Mouse (Mus musculus) bone marrow, adult 2 months (tissue): ENCODE results near the gene Cd46. TPM values are rescaled to one million over a fixed set of nuclear protein-coding genes. Genes with fewer than 3 reads are reported as not detected.

Source experiments
- H3K27ac ChIP-seq: fragments of 200-500 bp; 2 replicates; pipeline ENCODE4 v1.5.1; 2012; ENCODE audit warnings: low read depth, mild to moderate bottlenecking, control low read depth, inconsistent platforms, low read length; ENCODE audit not compliant: control insufficient read depth, poor library complexity, insufficient read depth
- H3K4me1 ChIP-seq: fragments of 200-500 bp; 2 replicates; pipeline ENCODE4 v1.6.1; 2011; ENCODE audit warnings: low read length; ENCODE audit not compliant: control insufficient read depth, insufficient read depth
- H3K4me3 ChIP-seq: fragments of 200-500 bp; replicated peaks from 2 replicates; pipeline ENCODE3; 2011; ENCODE audit warnings: mild to moderate bottlenecking, low read depth, low read length, control low read depth; ENCODE audit not compliant: control insufficient read depth
- CTCF ChIP-seq: fragments of 200-500 bp; IDR thresholded peaks from 2 replicates; pipeline ENCODE4 v1.5.1; 2011; ENCODE audit warnings: low read length, control low read depth; ENCODE audit not compliant: control insufficient read depth, insufficient read depth
- POLR2A ChIP-seq: fragments of 200-500 bp; IDR thresholded peaks from 2 replicates; pipeline ENCODE4 v1.6.1; 2011; ENCODE audit warnings: low read depth, mild to moderate bottlenecking, control low read depth, low read length, borderline replicate concordance; ENCODE audit not compliant: control insufficient read depth
- WGBS: fragments of 180-500 bp; shearing (Covaris S2); methylation state at CpG from one replicate; pipeline ENCODE4 v1.1.7; 2018; 5-methylcytosine and 5-hydroxymethylcytosine counted together
- polyA plus RNA-seq: library from polyadenylated mRNA; stranded (reverse); fragments of >200 nt; gene quantifications from 2 replicates; pipeline ENCODE4 v1.2.4, GENCODE M21; 2011; ENCODE audit warnings: low replicate concordance; ENCODE audit not compliant: missing spikeins, insufficient read depth, insufficient read length

The Cd46 gene
- polyA plus RNA-seq, 1 experiment = 1.7 TPM

DNA sequence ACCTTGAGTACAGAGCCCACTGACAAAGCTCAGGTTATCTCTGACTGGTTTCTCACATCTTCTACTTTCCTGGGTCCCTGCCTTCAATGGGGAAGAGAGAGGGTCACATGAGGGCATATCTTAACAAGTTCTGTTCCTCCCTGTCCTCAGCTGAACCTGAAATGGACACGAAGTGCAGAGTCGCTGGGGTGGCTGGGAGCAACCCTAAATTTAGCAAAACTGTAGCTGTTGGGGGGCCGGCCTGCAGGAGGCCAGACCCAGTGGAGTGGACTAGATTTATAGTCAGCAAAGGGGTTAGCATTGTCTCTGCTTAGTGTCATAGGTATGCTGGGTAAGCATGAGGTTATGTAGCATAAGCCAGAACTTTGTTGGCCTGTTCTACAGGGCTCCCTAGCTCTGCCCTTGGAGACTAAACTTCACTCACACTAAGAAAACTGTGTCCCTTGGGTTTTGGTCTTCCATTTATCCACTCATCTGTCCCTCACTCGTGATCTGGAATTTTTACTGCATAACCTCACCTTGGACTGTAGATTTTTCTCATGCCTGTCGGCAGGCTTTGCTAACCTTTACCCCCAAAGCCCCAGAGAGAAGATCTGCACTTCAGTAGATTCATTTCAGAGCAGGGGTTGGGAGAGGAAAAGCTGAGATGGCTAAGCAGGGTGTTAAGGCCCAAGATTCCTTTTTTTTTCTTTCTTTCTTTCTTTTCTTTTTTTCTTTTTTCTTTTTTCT is 99.3 kb downstream of the Cd46 start:
- H3K27ac ChIP-seq = no peak overlapping the region
- H3K4me1 ChIP-seq = peaks cover 3% of the 10 kb centered on the region
- TF ChIP-seq POLR2A (no peak), CTCF (no peak)
- WGBS = 36% methylated on average over 5 of the region's 5 CpGs
- H3K4me3 ChIP-seq = no peak overlapping the region

DNA sequence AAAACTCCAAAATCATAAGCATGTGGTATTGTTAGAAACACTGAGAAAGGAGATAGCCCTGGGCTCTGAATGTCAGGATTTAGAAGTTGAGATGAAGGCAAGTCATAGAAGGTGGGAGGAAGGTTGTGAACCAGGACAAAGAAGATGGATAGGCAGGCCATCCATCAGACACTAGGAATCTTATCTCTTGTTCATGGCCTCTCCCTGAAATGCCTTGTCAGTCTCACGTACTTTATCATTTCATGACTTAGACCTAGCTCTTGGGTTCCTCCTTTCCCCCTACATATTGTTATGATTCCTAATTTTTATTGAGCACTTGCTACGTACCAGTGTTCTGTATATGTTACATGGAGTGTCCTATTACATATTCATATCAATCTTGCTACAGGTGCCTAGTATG is 100.4 kb downstream of the Cd46 start:
- no peak overlapping the region for H3K27ac ChIP-seq
- H3K4me1 ChIP-seq = peaks cover 3% of the 10 kb centered on the region
- 72% methylated on average over 2 of the region's 2 CpGs for WGBS
- no peak overlapping the region for H3K4me3 ChIP-seq
- TF ChIP-seq POLR2A (no peak), CTCF (no peak)

DNA sequence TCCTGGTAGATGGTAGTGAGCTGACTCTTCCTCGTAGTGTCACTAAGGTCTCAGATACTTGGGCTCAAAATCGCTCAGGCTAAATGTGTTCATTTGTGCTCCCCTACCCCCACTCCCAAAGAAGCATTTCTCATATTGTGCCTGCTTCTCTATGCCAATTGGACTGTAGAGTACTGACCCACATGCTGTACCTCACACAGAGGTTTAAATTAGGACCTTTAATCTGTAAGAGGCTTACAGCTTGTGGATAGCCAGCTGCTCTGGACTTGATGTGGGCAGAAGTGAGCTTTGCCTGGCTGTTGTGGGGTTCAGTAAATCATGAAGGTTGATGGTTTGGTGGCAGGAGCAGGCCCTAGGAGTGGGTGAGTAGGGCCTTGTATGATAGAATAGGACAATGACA is 101.1 kb downstream of the Cd46 start:
- no peak overlapping the region for H3K27ac ChIP-seq
- 85% methylated on average over 2 of the region's 2 CpGs for WGBS
- TF ChIP-seq POLR2A (no peak), CTCF (no peak)
- no peak overlapping the region for H3K4me3 ChIP-seq
- peaks cover 5% of the 10 kb centered on the region for H3K4me1 ChIP-seq

DNA sequence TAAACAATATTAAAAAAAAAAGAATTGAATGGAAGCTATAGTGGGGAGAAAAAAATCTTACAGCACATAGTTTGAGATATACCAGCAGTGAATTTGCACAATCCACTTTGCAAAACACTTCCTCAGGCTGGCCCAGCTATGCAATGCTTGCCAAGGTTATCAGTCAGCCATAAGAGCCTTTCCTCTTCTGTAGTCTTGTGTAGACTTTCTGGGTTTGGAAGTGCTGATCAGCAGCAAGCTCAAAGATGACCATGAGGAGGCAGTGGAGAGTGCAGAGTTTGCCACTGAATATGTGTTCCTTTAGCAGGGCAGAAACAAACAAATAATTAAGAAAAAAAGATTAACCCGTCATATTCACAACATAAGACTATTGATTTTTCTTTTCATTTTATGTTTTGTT is 103.0 kb downstream of the Cd46 start:
- H3K4me1 ChIP-seq = peaks cover 2% of the 10 kb centered on the region; the same call in 1 of the 2 replicates
- no peak for TF ChIP-seq CTCF
- TF ChIP-seq POLR2A = no peak
- H3K27ac ChIP-seq = no peak overlapping the region
- no peak overlapping the region for H3K4me3 ChIP-seq
- 84% methylated on average over 1 of the region's 1 CpGs for WGBS

Other genes starting within 250 kb of the Cd46 start
- 5.0 and 8.8 TPM in 2 replicates for gene Cd34, start 153.4 kb downstream of the Cd46 start, polyA plus RNA-seq
- gene Cr1l, start 39.3 kb upstream of the Cd46 start, polyA plus RNA-seq = 47.5 and 73.9 TPM in 2 replicates
- gene Cr2, start 84.5 kb upstream of the Cd46 start, polyA plus RNA-seq = 7.8 and 33.1 TPM in 2 replicates